Mouse (Mus musculus) R1 (cell line): ENCODE measurements at regions not wholly inside any gene's neighbourhood (a gene's known extent, or its start where the extent isn't known, plus 50 kb on each side); places are given as distances from the start of the nearest gene placed in this dataset.

Experiments used
- DNase-seq: peaks from one replicate; pipeline ENCODE4 v3.0.0-alpha.2; 2018; ENCODE audit warnings: low read depth, low spot score

DNA sequence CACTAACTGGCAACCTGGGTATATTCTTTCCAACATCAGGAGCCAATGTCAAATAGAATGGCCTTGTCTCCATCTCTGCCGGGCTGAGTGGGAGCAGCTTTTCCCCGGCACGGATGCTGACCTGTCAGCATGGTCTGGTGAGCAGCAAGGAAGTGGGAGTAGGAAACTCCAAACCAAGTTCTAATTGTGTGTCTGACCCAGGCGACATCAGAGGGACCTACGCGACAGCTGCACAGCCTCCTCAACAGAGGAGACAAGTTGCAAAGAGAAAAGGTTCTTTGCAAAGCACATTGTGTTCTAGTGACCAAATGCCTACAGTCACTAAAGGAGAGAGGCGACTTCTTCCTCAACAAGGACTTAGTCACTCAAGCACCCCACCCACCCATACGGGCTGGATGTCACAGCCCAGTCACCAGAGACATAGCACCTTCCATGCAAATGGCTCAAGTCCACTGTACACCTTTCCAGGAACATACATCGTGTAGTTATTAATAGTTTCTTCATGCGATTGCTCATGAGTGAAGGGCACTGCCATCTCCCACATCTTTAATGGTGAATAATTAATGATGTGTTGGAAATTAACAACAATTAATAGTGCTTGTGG, 334.8 kb upstream of the Hnrnpa3 start:
- no peak for DNase-seq

DNA sequence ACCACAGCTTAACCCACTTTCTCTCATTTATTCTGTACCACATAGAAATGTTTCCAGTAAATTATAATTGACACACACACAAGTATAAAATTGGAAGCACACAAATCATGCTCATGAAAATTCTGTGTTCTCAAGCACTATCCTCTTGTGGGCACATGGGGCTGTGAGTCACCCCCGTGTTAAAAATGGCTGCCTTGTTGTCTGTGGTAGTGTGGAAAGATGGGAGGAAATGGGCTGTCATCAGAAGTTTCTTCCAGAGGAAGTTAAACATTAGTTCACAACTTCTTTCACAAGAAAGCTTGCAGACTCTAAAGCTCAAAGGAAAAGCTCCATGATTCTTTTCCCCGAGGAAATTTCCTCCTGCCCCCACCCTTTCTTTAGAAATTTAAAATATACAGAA, 329.5 kb upstream of the Hnrnpa3 start:
- no peak for DNase-seq

DNA sequence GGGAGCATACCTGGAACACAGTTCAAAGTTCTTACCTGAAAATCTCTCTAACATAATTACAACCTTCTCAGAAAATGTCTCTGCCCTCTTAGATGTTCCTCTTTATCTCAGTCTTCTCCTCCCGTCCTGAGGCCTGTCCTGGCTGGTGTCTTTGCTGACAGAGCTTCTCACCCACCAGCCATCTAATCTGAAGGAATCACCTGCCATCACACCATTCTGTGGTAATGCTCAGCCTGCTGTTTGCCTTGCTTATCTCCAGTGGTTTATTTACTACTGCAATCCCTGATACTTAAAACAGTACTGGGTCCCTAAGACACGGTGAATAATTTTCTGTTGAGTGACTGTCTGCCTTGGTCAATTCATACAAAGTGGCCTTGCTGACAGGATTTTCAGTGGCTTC, 317.8 kb upstream of the Hnrnpa3 start:
- DNase-seq: no peak

DNA sequence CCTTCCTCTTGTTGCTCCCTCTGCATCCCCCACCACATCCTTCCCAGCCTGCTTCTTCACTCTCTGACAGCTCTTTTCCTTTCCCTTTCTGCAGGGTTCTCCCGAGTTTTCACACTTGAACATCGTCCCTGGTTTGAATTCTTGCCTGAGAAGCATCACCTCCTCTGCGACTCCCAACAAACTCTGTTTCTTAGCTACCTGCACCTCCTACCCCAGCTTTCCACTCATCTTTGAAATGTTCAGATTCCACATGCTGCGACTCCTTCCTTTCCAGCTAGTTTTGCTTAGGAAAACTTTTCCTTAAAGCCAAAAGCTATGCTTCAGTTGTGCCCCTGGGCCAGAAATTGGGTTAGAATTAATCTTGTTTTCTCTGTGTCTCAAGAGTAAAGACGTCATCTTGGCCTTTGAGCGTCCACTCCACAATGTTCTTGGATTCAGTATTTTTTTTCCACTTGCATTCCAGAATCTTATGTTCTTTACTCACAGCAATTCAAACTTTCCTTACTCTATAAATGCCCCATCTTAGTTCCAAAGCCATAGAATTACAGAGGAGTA, 317.3 kb upstream of the Hnrnpa3 start:
- DNase-seq: no peak

DNA sequence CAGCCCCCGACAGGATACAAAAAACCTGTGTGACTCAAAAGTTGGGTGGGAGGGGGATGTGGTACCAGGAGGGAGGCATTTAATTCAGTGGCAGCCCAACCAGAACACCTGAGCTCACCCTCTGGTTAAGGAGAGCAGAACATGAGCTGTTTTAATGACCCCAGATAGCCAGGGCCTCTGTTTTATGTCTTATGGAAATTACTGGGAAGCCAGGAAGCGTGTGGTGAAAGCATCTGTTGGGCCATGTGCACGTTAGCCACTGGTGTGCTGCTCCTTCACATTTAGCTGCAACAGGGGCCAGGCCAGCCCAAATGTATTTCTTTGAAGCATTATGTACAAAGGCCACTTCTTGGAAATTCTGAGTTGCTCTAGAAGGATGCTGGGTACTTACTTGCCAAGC, 308.2 kb upstream of the Hnrnpa3 start:
- DNase-seq: no peak

DNA sequence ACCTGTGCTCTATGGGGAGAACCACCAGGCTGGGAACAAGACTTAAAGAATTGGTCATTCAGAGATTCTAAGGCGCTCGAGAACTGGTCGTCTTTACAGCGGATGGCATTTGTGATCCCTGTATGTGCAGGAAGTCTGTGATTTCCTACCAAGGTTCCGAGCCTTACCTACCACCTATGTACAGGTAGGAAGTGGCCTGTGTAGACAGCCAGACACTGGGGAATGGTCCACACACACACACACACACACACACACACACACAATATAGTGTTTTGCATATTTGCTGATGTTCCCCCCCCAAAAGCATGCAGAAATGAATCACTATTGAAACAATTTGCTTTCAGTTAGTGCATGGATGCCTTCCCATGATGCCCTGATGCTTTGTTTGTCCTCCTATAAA, 307.1 kb upstream of the Hnrnpa3 start:
- no peak for DNase-seq

DNA sequence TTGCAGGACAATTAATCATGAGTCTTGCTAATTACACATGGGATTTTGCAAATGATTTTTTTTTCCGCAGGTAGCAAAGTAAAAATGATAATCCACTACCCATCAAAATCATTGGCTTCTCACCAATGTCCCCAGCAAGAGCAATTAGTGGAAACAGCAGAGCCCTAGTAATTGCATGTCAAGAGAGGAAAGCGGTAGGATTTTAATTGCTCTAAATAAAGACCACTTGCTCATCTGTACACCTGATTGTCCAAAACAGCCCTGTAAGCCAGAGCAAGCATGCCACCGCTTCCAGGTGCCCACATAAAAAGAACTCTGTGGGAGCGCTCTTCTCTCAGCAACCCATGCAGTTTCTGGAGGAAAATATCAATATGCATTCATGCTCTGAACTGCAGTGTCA, 306.5 kb upstream of the Hnrnpa3 start:
- DNase-seq: no peak

DNA sequence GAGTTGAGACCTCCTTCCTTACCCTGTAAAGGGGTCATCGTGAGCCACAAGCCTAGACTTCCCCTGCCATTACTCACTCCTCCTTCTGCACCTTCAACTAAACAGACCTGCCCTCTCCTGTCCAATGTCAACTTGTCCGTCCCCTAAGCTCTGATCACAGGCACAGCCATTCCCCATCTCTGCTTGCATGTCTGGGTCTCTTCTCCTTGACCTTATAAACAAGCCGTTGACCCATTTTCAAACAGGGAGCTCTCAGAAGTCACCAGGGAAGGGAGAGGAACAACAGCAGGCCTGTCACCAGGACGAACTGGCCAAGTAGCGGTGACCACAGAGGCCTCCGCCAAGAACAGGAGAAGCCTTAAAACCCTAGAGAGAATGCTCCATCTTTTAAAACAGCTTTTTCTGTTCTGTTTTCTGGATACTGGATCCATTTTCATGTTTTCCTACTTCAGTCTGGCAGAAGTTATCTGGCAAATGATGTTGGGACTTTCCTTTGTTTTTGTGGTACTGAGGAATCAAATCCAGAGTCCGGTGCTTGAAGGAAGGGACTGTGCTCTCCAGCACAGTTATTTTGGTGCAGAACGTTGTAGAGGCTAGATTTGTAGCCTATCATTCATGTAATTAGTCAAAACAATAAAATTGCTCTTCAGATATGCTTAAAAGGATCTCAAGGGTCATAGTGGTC, 302.2 kb upstream of the Hnrnpa3 start:
- no peak for DNase-seq

DNA sequence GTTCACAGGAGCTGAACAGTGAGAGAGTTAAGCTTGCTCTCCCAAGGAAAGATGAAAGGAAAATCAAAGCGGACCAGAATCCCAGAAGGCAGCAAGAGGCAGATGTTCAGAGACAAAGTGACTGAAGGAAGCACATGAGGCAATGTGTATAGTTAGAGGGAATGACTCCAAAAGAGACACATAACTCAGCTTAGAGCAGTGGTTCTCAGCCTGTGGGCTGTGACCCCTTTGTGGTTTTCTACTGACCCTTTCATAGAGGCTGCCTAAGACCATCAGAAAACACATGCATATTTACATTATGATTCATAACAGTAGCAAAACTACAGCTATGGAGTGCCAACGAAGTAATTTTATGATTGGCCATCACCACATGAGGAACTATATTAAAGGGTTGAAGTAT, 301.5 kb upstream of the Hnrnpa3 start:
- DNase-seq: no peak

DNA sequence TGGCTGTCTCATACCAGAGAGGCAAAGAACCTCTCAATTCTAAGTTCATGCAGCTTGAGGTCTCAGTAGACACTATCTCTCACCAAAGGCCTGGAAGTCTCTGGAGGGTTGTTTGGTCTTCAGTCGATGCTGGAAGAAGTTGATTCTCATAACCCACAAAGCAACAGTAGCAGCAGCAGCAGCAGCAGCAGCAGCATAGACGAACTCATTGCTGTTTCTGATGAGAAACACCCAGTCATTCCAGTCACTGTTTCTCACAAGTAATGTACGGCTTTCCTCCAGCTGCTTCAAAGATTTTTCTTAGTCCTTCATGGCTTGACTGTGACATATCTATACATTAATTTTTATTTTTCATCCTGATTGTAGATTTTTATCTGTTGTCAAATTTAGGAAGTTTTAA, 298.1 kb upstream of the Hnrnpa3 start:
- DNase-seq: no peak

DNA sequence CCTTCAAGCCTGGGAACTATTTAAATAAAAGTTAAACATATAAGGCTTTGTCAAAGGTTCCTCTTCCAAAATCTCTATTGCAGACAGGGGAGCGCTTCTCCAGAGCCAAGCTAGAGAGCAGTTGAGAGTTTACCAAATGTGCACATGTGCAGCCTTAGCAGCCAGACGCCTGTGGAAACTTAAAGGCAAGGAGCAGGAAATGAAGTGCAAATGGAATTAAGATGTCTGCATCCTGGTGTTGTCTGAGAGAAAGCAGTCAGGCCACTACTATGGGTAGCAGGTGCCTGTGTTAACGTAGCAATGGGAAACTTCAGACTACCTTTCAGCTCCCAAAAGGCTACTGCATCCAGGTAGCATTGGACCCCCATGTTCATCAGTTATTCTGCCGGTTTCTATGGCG, 282.4 kb upstream of the Hnrnpa3 start:
- DNase-seq: no peak

DNA sequence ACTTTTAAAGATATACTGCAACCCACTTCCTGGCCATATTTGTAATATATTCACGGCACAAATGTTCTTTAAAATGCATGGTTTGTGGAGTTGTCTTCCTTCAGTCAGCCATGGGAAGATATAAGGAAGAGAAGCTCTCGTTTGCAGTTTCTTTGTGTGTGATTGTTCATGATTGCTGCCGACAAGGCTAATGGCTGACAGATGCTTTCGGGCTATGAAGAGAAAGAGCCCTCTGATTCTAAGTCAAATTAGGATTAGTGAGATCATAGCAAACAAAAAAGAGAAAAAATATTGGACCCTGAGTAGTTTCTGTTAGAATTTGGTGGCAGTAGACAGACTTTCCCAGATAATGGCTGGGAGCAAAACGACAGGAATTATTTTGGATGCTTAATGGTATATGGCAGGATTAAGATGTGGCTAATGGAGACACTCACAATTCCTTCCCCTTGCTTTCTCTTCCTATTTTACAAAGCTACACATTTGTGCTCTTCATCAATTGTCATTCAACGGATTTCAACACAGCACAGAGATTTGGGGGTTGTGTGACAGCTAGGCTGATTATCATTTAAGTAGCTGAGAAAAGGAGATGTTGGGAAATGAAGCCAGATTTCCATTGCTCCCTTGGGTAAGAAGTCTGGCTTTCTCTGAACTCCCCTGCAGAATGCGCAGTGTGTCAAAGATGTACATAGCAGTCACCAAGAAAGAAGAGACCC, 273.4 kb upstream of the Hnrnpa3 start:
- no peak for DNase-seq

DNA sequence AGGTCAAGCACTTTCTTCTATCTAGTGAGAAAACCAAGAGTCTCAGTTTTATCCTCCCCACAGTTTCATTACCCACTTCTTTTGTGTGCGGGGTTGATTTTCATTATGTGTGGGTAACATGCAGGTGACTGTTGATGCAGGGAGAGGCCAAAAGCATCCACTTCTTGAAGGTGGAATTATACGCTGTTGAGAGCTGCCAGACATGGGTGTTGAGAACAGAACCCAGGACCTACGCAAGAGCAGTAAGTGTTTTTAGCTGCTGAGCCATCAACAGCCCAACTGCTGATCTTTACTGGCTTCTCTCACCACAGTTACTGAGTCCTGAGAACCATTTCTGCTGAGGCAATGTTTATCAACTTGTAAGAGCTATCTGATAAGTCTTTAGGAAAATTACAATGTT, 272.4 kb upstream of the Hnrnpa3 start:
- DNase-seq: no peak

DNA sequence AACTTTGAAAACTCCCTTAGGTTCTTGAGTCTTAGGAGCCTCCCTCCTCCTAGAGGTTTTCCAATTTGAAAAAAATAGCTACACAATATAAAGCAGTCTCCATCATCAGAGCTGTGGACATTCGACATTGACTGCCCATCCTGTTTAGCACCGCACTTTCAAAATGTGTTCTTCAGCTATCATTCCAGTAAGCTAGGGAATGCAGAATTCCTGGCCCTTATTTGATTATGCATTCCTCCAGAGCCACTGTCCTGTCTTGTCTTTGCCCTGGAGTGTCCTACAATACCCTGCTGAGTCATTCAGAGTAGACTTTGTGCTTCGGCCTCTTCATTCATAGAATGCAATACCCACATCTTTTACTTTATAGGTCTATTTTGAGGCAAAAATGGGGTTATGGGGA, 267.0 kb upstream of the Hnrnpa3 start:
- DNase-seq: no peak

DNA sequence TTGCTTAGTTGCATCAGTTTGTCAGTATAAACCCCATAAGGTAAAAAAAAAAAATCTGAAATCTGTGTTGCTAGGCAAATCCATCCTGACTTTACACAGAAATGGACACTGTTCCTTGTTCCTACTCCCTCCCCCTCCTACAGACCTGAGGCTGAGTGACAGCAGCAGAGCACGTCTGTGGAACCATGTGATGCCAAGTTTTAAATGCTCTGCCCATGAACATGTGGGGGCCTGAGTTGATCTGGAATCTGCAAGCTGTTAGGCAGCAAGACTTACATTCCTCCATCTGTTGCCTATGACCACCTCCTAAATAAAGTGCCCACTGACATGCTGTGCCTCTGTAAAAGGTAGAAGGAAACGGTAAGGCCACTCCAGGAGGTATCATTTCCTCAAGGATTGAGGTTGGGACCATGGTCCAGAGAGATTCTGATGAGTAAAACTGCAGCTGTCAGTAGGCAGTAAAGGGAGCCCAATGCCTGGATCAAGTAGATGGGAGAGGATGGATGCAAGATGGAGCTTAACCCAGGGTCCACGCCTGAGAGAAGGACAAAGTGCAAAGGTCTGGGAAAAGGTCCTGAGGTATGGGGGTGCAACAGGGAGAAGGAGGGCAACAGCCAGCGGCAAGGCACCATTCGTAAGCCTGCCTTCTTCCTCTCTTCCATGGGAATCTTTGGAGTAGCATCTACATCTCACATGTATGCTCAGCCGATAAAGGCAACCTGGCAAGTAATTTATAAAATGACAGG, 264.0 kb upstream of the Hnrnpa3 start:
- no peak for DNase-seq

DNA sequence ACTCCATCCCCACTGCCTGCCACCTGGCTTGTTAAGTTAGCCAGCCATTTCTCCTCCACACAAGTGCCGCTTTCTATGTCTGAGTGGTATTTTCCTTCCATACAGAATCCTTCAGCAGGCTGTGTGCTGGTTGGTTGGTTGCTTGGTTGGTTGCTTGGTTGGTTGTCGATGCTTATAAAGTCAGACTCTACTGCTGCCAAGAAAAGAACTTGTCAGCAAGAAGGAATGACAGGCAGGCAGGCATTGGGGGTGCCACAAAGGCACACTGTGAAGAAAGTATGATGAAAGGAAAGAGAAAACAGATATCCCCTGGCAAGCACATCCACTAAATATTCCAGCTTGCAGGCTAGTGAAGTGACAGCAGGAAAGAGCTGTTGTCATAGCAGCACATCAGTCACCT, 263.0 kb upstream of the Hnrnpa3 start:
- no peak for DNase-seq

DNA sequence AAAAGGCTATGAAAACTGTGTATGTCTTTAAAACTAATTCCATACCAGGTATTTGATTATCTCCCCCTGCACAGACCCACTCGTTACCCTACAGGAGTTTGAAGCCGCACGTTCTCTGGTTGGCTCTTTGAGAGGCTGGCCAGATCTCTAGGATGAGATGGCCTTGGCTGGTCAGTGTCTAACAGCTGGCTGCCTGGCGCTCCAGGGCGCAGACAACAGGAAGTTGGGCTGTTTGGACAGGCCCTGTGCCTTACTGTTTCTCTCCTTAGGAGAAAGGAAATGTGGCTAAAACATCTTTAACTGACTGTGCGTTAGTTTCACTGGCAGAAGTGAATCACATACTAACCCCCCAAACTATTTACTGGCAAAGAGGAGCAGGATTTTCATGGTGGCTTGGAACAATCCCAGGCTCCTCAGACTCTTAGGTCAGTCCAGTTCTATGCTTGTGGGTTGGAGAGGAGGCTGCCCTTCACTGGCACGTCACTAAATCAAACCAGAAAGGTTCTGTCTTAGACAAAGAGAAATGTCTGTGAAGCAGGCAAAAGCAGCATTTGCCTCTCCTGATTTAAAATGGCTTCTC, 258.7 kb upstream of the Hnrnpa3 start:
- DNase-seq: no peak

DNA sequence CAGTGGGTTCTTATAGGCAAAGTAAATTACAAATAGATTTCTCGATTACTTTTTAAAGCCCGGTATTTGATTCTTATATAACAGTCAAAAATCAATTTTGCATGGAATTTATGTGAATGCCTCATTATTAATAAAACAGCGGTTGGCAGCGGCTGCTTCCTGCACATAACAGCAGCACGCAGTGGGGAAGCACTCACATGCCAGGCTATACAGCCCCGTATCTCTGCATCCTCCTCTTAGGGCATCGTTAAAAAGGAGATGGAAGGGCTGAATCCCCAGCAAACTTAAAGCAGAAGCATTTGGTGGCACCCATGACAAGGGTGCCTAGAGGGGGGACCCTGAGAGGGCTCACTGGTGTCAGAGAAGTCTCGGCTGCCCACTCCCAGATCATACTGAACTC, 255.3 kb upstream of the Hnrnpa3 start:
- DNase-seq: no peak

DNA sequence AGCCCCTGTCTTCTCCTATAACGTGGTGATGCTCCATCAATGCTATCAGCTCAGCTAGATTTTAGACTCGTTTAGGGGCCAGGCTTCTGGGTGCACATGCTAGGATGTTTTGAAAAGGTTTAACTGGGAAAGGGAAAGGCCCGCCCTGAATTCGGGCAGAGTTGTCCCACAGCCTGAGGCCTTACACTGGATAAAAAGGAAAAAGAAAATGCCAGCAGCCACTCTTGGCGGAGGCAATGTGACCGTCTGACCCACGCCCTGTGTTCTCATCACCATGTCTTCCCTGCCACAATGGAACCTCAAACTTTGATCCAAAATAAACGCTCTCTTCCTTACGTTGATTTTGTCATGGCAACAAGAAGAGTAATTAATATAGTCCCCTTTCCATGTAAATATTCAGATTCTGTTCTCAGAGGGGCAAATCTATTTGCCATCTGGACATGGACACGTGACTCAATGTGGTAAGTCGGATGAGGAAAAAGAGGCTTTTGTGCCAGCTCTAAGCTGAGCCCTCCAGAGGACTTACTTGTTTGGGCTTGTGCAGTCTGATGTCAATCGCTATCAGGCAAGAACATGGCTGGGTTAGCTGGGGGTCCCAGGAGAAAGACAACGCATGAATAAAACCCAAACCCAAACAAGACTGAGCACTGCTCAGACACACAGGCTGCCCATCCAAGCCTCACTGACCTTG, 253.4 kb upstream of the Hnrnpa3 start:
- no peak for DNase-seq

DNA sequence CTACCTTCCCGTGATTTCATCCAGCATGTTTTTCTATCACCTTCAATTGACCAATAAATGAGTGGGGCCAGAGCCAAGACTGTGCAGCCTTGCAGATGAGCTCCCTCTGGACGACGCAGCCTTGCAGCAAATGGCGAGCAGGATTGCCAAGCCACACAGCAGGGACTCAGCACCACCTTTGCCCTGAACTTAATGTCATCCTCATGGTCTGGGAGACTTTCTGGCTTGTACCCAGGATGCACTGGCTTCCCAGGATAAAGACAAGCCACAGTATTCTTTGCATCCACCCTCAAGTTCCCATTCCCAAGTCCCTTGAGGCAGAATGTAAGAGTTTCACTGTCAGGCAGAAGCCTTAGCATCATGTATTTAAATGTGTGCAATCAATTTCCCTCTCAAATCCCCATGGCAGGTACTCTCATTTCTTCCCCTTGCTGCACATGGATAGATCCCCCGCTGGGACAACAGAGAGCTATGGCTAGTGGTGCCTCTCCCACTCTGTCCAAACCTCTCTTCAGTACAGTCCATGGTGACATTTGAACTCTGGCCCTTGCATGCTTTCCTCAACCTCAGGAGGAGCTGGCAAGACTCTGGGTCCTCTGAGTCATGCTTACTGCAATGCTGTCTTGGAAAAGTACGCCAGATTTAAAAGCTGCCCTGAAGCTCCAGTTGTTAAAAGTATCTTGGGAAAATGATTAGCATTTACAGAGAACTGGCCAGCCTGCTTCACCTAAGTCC, 252.2 kb upstream of the Hnrnpa3 start:
- no peak for DNase-seq

DNA sequence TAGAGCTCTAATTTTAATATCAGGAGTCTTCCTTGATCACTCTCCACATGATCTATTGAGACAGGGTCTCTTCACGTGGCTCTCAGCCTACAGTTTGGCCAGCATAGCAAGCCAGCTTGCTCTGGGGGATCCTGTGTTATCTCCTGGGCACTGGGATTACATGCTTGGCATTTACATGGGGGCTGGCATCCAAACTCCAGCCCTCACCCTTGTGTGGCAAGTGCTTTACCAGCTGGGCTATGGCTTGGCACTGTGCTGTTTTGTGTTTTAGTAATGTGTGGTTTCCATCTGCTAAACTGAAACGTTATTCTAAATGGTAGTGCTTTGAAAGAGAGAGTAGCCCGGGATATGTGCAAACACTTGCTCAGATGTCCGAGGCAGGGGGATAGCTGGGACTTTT, 251.5 kb upstream of the Hnrnpa3 start:
- no peak for DNase-seq
